Mouse (Mus musculus): ENCODE results near the gene Bax. TPM values are rescaled to one million over a fixed set of nuclear protein-coding genes. Genes with fewer than 3 reads are reported as not detected.
"Not testable (repeated sequence)": the region's sequence is repeated elsewhere in the genome, so short reads cannot be mapped to it uniquely, and the experiment has no call there.

The Bax gene
- polyA plus RNA-seq, 1 experiment from 2014 or later: 272 TPM

- H3K4me2 ChIP-seq: no peak overlapping the region
- H3K36me3 ChIP-seq (ENCODE audit: poor library complexity, severe bottlenecking): peaks cover 45% of the 10 kb centered on the region
- no peak for ATAC-seq
- no peaks in the 10 kb centered on the region for H3K9me3 ChIP-seq (replicated peaks)
- no peak overlapping the region for H3K4me3 ChIP-seq
- H3K27ac ChIP-seq: no peak overlapping the region
- peaks cover 20% of the 10 kb centered on the region for H3K4me1 ChIP-seq
- no peak overlapping the region for H3K9ac ChIP-seq
- H3K27me3 ChIP-seq: no peaks in the 10 kb centered on the region
- 21% methylated on average over 3 of the region's 3 CpGs for WGBS
Observed at GRCm38 (mm10) chr7:45491264-45491663, 24.6 kb upstream of the Bax start.

GRCm38 (mm10) chr7:45490822-45491221 is 24.1 kb upstream of the Bax start:
- Histone ChIP-seq H3K4me2 (no peak overlapping the region), H3K27me3 (no peaks in the 10 kb centered on the region), H3K36me3 (ENCODE audit: poor library complexity, severe bottlenecking) (peaks cover 41% of the 10 kb centered on the region), H3K9me3 (replicated peaks) (no peaks in the 10 kb centered on the region), H3K27ac (no peak overlapping the region), H3K4me3 (no peak overlapping the region), H3K9ac (no peak overlapping the region), H3K4me1 (peaks cover 20% of the 10 kb centered on the region)
- no peak for ATAC-seq
- WGBS: 61% methylated on average over 9 of the region's 9 CpGs

- peaks cover 29% of the 10 kb centered on the region for H3K36me3 ChIP-seq (ENCODE audit: poor library complexity, severe bottlenecking)
- 85% methylated on average over 7 of the region's 7 CpGs for WGBS
Observed at GRCm38 (mm10) chr7:45489578-45489977, 22.9 kb upstream of the Bax start.

GRCm38 (mm10) chr7:45488293-45489204 is 21.9 kb upstream of the Bax start, which contains the start of gene Dhdh:
TSS of gene Dhdh (minus strand) at chr7:45488805.
- Histone ChIP-seq H3K4me2 (peak within 1 kb of the TSS; percentile 69), H3K9me3 (replicated peaks) (no peaks in the 10 kb centered on the region), H3K36me3 (ENCODE audit: poor library complexity, severe bottlenecking) (peaks cover 18% of the 10 kb centered on the region), H3K27me3 (no peaks in the 10 kb centered on the region), H3K27ac (peak within 1 kb of the TSS; percentile 55), H3K4me1 (peaks cover 20% of the 10 kb centered on the region), H3K4me3 (peak within 1 kb of the TSS; percentile 44), H3K9ac (peak within 1 kb of the TSS; percentile 65)
- ATAC-seq: peak; percentile 75
- 7% methylated on average over 38 of the region's 38 CpGs for WGBS

More at GRCm38 (mm10) chr7:45489578-45489977, 22.9 kb upstream of the Bax start:
- Histone ChIP-seq H3K4me2 (no peak overlapping the region), H3K4me1 (peaks cover 20% of the 10 kb centered on the region), H3K27ac (no peak overlapping the region), H3K27me3 (no peaks in the 10 kb centered on the region), H3K9ac (no peak overlapping the region), H3K4me3 (no peak overlapping the region), H3K9me3 (replicated peaks) (no peaks in the 10 kb centered on the region)
- no peak for ATAC-seq

- ATAC-seq: peak; percentile 69
Observed at GRCm38 (mm10) chr7:45487861-45488292, 21.2 kb upstream of the Bax start.

GRCm38 (mm10) chr7:45486761-45487415 is 20.2 kb upstream of the Bax start, which contains the start of gene Gm45808:
TSS of gene Gm45808 (minus strand) at chr7:45486811.
- H3K27me3 ChIP-seq: no peaks in the 10 kb centered on the region
- peaks cover 20% of the 10 kb centered on the region for H3K4me1 ChIP-seq
- 0 out of 2 replicates have a peak within 1 kb of the TSS, but pooled peaks have one; percentile 69 for H3K4me2 ChIP-seq
- no peak within 1 kb of the TSS; the same call in 1 of the 2 replicates for H3K27ac ChIP-seq
- no peak within 1 kb of the TSS for H3K4me3 ChIP-seq
- H3K9me3 ChIP-seq (replicated peaks): no peaks in the 10 kb centered on the region
- no peak for ATAC-seq
- H3K36me3 ChIP-seq (ENCODE audit: poor library complexity, severe bottlenecking): peaks cover 2% of the 10 kb centered on the region; the same call in 1 of the 2 replicates
- H3K9ac ChIP-seq: no peak within 1 kb of the TSS
- 85% methylated on average over 12 of the region's 12 CpGs for WGBS

More at GRCm38 (mm10) chr7:45487861-45488292, 21.2 kb upstream of the Bax start:
- Histone ChIP-seq H3K27me3 (no peaks in the 10 kb centered on the region), H3K9ac (peak overlapping the region; percentile 65), H3K4me3 (peak overlapping the region; percentile 44), H3K36me3 (ENCODE audit: poor library complexity, severe bottlenecking) (peaks cover 12% of the 10 kb centered on the region), H3K4me2 (peak overlapping the region; percentile 69), H3K27ac (peak overlapping the region; percentile 55), H3K9me3 (replicated peaks) (no peaks in the 10 kb centered on the region), H3K4me1 (peaks cover 20% of the 10 kb centered on the region)
- WGBS: 10% methylated on average over 11 of the region's 11 CpGs

- no peak for ATAC-seq
- H3K4me2 ChIP-seq: no peak overlapping the region
- H3K36me3 ChIP-seq (ENCODE audit: poor library complexity, severe bottlenecking): no peaks in the 10 kb centered on the region
Observed at GRCm38 (mm10) chr7:45486158-45486557, 19.5 kb upstream of the Bax start.

GRCm38 (mm10) chr7:45484985-45485384 is 18.3 kb upstream of the Bax start:
- H3K4me3 ChIP-seq; H3K9me3 ChIP-seq (replicated peaks); H3K4me2 ChIP-seq; H3K9ac ChIP-seq; H3K27ac ChIP-seq; H3K36me3 ChIP-seq (ENCODE audit: poor library complexity, severe bottlenecking); H3K27me3 ChIP-seq; ATAC-seq: not testable (repeated sequence)
- peaks cover 14% of the 10 kb centered on the region; the same call in 1 of the 2 replicates for H3K4me1 ChIP-seq
- WGBS: 92% methylated on average over 5 of the region's 5 CpGs

More at GRCm38 (mm10) chr7:45486158-45486557, 19.5 kb upstream of the Bax start:
- Histone ChIP-seq H3K9ac (no peak overlapping the region), H3K27me3 (no peaks in the 10 kb centered on the region), H3K4me3 (no peak overlapping the region), H3K4me1 (peaks cover 19% of the 10 kb centered on the region), H3K9me3 (replicated peaks) (no peaks in the 10 kb centered on the region), H3K27ac (no peak overlapping the region)
- WGBS: 85% methylated on average over 7 of the region's 7 CpGs

GRCm38 (mm10) chr7:45482166-45482565 is 15.5 kb upstream of the Bax start:
- H3K36me3 ChIP-seq (ENCODE audit: poor library complexity, severe bottlenecking): no peaks in the 10 kb centered on the region
- no peaks in the 10 kb centered on the region for H3K9me3 ChIP-seq (replicated peaks)
- no peak overlapping the region for H3K4me3 ChIP-seq
- no peaks in the 10 kb centered on the region for H3K4me1 ChIP-seq
- no peak for ATAC-seq
- no peak overlapping the region for H3K27ac ChIP-seq
- H3K4me2 ChIP-seq: no peak overlapping the region
- 98% methylated on average over 1 of the region's 1 CpGs for WGBS
- H3K27me3 ChIP-seq: no peaks in the 10 kb centered on the region
- H3K9ac ChIP-seq: no peak overlapping the region

DNA sequence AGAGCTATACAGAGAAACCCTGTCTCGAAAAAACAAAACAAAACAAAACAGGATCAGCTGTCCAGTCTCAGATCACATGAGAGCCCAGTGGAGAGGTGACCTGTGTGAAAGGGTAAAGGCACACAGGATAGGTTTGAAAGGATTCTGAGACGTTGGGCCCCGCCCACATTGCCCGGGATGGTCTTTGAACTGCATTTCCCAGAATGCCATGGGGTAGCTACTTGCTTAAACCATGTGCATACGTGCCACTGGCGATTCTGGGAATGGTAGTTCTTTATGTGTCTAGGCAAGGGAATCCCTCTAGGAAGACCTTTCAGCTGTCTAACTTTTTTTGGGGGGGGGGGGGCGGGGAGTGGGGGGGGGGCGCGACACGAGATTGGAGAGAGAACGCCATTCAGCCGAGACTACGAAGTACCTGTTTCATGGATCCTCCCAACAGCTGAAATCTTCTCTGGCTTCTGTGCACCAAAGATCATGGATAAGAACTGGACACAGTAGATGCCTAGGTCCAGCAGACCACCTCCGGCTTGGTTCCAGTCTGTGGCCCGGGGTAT is 14.8 kb upstream of the Bax start, which contains the start of gene Tulp2:
Gene Tulp2 (plus strand): TSS at position 504 of the 554 bp plus-strand sequence.
- H3K4me2 ChIP-seq: no peak within 1 kb of the TSS
- H3K4me3 ChIP-seq: no peak within 1 kb of the TSS
- no peaks in the 10 kb centered on the region for H3K4me1 ChIP-seq
- no peak within 1 kb of the TSS for H3K9ac ChIP-seq
- peak; percentile 89 for ATAC-seq
- no peaks in the 10 kb centered on the region for H3K36me3 ChIP-seq (ENCODE audit: poor library complexity, severe bottlenecking)
- 57% methylated on average over 15 of the region's 15 CpGs for WGBS
- no peaks in the 10 kb centered on the region for H3K27me3 ChIP-seq
- no peak within 1 kb of the TSS for H3K27ac ChIP-seq
- no peaks in the 10 kb centered on the region for H3K9me3 ChIP-seq (replicated peaks)

DNA sequence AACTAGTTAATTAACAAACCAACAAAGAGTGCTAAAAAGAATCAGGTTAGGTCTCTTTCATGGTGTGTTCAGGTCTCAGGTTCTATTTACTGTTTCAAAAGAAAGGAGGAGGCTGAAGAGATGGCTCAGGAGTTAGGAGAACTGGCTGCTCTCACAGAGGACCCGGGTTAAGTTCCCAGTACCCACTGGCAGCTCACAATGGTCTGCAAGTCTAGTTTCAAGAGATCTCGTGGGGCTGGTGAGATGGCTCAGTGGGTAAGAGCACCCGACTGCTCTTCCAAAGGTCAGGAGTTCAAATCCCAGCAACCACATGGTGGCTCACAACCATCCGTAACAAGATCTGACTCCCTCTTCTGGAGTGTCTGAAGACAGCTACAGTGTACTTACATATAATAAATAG is 13.6 kb upstream of the Bax start:
- H3K27ac ChIP-seq; H3K4me3 ChIP-seq; H3K9me3 ChIP-seq (replicated peaks); ATAC-seq; H3K4me1 ChIP-seq; H3K36me3 ChIP-seq (ENCODE audit: poor library complexity, severe bottlenecking); H3K9ac ChIP-seq; H3K27me3 ChIP-seq; H3K4me2 ChIP-seq: not testable (repeated sequence)
- 79% methylated on average over 4 of the region's 4 CpGs for WGBS

DNA sequence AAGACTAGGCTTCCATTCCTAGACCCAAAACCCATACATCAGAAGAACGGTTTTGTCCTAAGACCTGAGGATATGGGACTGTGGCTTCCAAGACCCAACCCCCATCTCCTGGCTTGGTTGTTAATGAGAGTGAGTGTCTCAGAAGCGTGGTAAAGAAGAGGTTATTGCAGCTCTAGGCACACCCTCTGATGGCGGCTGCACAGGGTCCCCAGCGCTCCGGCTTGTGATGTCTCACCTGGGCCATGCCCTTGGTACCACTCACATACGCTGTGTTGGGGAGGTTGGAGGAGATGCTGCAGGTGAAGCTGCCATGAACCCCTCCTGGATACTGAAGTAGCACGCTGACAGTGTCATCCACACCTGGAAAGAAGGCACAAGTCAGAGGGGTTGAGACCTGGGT is 12.1 kb upstream of the Bax start:
- Histone ChIP-seq H3K9me3 (replicated peaks) (no peaks in the 10 kb centered on the region), H3K4me3 (no peak overlapping the region), H3K9ac (no peak overlapping the region), H3K27me3 (no peaks in the 10 kb centered on the region), H3K4me2 (no peak overlapping the region), H3K36me3 (ENCODE audit: poor library complexity, severe bottlenecking) (no peaks in the 10 kb centered on the region), H3K27ac (no peak overlapping the region), H3K4me1 (no peaks in the 10 kb centered on the region)
- WGBS: 95% methylated on average over 7 of the region's 7 CpGs
- no peak for ATAC-seq

Measured in forebrain, embryonic 13.5 days (tissue).